Mouse (Mus musculus) thymus, postnatal 0 days (tissue): ENCODE data around the gene Fyb. TPM values are rescaled to one million over a fixed set of nuclear protein-coding genes. Genes with fewer than 3 reads are reported as not detected.

Experiments
- DNase-seq: peaks from one replicate; pipeline ENCODE4 v3.0.0-alpha.2; 2015; ENCODE audit warnings: low spot score
- polyA plus RNA-seq: library from polyadenylated mRNA; unstranded; fragments of >200 nt; fragmentation: Nextera tagmentation; extraction: Ambion mirVana; gene quantifications from 2 replicates; pipeline ENCODE4 v1.2.1, GENCODE M21; 2015

The Fyb gene
- polyA plus RNA-seq, 1 experiment from 2014 or later, result 242 TPM

DNA sequence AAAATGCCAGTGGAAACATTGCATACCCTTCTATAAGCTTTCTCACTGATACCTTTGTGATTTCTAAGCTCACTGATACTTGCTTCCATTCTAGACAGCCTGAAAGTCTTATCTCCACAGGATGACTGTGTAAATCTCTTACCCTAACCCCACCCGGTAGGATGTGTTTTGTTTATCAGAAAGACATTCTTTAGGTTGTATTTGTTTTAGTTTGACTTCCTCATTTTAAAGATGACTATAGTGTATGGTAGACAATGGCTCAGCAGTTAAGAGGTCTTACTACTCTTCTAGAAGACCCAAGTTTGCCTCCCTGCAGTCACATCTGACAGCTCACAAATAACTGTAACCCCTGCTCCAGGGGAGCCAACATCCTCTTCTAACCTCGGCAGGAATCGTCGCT is 130.4 kb downstream of the Fyb start:
- DNase-seq, result no peak

DNA sequence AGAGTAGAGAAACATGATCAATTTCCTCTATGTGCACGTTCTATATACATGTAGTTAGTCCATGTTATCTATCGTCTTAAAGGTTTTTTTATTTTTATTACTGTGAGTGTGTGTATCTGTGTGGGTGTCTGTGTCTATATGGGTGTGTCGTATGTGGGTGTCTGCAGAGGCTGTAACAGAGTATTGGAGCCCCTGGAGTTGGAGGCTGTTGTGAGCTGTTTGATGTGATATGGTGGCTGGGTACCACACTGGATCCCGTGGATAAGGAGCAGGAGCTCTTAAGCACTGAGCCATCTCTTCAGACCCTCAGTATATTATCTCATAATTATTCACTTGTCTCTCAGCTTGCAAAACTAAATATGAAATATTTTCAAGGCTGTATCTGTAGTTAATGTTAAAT is 135.4 kb downstream of the Fyb start:
- no peak for DNase-seq

DNA sequence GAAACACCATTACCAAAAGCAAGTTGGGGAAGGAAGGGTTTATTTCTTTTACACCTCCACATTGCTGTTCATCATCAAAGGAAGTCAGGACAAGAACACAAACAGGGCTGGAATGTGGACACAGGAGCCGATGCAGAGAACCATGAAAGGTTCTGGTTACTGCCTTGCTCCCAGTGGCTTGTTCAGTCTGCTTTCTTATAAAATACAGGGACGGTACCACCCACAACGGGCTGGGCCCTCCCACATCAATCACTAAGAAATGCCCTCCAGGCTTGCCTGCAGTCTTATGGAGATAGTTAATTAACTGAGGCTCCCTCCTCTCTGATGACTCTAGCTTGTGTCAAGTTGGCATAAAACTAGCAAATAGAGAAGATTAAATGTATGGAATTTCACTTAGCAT is 139.3 kb downstream of the Fyb start:
- no peak for DNase-seq

DNA sequence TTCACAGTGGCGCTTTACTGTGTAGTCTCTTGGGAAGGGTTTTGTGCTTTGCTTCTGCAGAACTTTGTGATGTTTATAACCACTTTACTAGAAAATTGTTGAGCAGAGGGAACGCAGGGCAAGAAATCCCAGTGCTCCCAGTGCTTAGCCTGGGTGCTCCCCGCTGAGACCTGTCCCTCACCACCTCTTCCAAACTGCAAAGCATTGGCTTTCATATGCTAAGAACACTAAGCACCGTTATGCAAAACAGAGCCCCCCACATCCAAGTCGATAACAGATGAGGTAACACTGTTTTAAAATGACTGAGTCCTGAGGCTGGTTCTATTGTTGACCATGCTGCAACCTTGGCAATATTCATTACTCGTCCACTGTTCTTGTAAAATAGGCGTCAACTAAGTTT is 141.3 kb downstream of the Fyb start:
- DNase-seq, result no peak

- no peak for DNase-seq
These were observed 143.4 kb downstream of the Fyb start for GRCm38 (mm10) chr15:6666072-6666471.

- no peak for DNase-seq
These were observed 146.3 kb downstream of the Fyb start for GRCm38 (mm10) chr15:6668793-6669437.

GRCm38 (mm10) chr15:6678479-6678878 is 155.8 kb downstream of the Fyb start:
- no peak for DNase-seq

DNA sequence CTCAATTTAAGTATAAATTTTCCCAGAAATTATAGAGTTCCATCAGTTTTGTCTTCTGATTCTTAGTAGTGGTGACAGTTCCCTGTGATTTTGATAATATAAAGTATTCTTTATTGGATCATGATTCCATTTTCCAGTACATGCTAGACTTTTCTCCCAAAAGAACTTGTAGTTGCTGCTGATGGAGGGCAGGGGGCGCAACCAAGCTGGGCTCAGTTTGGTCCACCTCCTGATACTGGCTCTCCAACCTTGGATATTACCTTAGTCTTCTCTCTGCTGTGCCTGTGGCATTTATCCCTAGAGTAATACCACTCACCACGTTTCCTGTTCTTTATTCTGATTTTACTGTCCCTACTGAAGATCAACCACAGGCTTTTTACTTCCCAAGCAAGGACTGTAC is 179.5 kb downstream of the Fyb start:
- no peak for DNase-seq

DNA sequence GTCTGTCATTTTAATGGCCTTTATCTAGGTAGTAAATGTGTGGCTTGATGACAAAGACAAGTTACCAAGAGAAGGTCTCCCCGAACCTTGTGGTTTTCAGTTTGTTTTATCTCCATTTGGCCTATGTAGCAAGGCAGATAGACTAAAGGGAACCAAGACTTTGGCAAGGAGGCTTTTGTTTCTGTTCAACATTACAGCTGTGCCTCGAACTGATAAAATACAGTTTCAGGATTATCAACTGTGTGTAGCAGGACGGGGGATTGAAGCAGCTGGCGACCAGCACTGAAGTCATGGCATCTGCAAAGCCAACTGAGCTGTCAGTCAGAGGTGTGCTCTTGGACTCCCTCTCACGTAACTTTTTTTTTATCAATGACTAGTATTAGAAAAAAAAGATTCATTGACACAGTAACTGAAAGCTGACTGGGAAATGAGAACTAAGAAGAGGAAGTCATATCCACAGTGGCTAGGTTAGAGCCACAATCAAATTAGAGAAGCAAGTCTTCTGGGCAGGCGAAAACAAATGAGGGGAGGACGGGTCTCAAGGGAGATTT is 182.8 kb downstream of the Fyb start:
- DNase-seq, result no peak

- DNase-seq, result peak; percentile 54
These were observed 184.9 kb downstream of the Fyb start for GRCm38 (mm10) chr15:6707551-6707935.

- peak; percentile 90 for DNase-seq
These were observed 185.4 kb downstream of the Fyb start, which contains the start of gene Rictor for GRCm38 (mm10) chr15:6707936-6708525. TSS of gene Rictor (plus strand) at chr15:6708379.

DNA sequence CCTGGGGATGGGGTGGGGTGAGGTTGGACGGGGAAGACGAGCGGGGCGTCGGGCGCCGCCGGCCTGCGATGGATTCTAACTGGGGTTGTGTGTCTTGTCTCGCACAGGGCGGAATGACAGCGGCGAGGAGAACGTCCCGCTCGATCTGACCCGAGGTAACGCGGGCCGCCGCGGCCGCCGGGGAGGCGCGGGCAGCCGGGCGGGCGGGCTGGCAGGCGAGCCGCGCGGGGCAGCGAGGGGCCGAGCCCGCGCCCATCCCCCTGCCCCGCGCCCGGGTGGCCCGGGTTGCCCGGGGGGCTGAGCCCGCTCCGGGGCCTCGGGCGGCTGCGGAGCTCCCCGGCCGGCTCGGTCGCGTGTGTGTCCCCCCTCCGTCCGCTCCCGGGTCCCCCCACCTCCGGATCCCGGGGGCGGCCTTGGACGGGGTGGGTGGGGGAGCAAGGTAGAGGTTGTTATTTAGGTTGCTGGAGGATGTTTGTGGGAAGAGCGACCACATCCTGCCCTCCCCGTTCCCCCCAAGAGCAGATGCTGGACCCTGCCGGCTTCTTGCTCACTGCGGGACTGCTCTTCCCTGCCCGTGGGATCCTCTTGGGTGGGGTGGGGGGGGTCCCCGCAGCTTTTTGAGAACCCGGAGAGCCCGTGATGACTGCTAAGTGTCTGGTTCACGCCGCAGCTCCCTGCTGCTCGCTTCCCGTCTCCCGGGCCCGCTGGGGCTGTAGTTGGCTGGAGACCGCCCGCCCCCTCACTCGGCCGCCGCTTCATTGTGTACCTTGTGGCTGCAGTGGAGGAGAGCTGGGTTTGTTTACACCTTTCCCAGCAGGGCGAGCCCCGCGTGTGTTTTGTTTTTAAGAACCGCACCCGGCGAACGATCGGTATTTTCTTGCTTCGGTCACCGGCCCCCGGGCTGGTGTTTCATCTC is 186.1 kb downstream of the Fyb start:
- peak; percentile 80 for DNase-seq

- DNase-seq, result no peak
These were observed 187.0 kb downstream of the Fyb start for GRCm38 (mm10) chr15:6709618-6710017.

GRCm38 (mm10) chr15:6710341-6710740 is 187.7 kb downstream of the Fyb start:
- no peak for DNase-seq

DNA sequence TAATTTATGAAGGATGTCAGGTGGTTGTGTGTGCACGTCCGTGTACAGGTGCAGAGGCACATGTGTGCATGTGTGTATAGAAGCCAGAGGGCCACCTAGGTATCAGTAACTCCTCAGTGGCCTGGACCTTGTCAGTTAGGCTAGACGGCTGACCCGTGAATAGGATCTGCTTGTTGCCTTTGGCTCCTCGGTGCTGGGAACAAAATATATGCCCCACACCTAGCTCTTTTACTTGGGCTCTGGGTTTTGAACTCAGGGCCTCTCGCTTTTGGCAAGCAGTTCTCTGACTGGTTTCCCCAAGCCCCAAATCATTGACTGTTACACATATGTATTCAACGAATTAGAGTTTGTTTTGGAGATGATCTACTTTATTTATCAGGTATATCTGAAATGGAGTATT is 188.6 kb downstream of the Fyb start:
- DNase-seq, result no peak

Other genes with a start within 250 kb of the Fyb start
- 5.0 and 7.1 TPM in 2 replicates for gene Dab2, start 223.1 kb upstream of the Fyb start, polyA plus RNA-seq
- gene C9, start 77.5 kb upstream of the Fyb start, polyA plus RNA-seq, result 0.06 TPM in 1 of 2 replicates, not detected in the other
- 60.2 and 75.7 TPM in 2 replicates for gene Rictor, start 185.5 kb downstream of the Fyb start, polyA plus RNA-seq